Mouse (Mus musculus) lung, postnatal 10 days (tissue): ENCODE data around the gene Serpina1e.
"Not testable (repeated sequence)": the region's sequence is repeated elsewhere in the genome, so short reads cannot be mapped to it uniquely, and the experiment has no call there.

Source experiments
- DNase-seq: peaks from one replicate; pipeline ENCODE4 v3.0.0; 2021

The Serpina1e gene

DNA sequence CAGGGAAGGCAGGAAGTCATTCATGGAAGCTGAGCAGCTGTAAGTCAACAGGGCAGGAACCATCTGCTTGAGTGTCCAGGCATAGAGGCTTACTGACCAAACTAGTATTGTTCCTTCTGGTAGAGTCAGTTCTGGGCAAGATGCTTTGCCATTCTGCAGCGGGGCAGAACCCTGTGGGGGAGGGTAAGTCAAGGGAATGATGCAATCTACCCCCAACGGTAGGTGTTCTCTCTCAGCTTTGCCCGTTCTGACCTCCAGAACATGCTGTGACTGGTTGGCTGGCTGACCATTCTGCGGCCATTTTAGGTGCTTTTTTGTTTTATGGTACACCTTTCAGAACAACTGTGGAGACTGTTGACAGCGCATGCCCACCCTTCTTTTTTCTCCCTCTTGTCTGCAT, 3.6 kb upstream of the Serpina1e start:
- DNase-seq = no peak

DNA sequence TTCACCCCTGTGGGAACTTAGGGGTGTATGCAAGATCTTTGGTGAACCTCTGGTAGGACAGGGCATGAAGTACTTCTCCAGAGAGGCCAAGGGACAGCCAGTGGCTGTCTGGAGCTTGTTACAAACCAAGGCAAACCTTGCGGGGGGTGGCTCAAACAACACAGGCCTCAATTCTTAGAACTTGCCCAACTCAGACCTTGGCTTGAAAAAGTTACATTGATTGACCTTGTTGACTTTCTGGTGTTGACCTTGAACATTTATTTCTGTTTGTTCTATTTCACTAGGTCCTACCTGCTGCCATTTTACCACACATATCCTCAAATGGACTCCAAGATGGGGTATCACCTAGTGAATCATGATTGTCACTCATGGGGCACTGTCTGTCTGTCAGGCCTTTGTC, 2.9 kb upstream of the Serpina1e start:
- no peak for DNase-seq

DNA sequence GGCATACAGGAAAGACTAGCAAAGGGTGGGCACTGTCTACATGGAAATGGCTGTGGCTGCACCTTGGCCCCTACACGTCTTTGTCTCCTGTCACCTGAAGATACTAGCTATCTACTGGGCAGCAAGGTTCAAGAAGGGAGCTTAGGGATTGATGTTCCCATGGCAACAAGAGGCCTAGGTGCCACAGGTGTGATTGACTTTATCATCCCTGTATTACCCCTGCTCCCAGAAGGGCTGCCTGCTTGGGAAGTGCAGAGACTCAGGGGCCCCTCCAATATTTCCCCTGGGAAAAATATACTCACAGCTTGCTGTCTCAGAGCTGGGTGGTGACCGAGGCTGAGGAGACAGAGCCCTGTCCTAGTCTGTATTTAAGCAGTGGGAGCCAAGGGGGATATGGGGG, 2.2 kb downstream of the Serpina1e start:
- DNase-seq = not testable (repeated sequence)

DNA sequence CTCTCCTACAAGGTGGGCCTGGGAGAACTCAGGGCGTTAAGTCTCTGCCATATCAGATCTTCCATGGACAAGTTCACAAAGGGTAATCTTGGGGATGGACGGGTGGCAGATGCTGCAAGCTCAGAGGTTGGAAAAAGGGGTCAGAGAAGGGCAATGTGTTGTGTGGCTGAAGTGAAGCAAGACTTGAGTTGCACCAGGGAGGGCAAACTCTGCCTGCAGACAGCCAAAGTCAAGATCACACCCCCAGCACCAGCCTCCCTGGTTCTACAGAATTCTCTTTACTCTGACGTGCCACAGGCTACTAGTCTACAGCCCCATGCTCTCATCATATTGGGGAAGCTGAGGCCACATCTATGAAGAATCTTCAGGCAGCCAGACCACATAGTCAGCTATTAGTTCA, 5.8 kb downstream of the Serpina1e start:
- DNase-seq = not testable (repeated sequence)

DNA sequence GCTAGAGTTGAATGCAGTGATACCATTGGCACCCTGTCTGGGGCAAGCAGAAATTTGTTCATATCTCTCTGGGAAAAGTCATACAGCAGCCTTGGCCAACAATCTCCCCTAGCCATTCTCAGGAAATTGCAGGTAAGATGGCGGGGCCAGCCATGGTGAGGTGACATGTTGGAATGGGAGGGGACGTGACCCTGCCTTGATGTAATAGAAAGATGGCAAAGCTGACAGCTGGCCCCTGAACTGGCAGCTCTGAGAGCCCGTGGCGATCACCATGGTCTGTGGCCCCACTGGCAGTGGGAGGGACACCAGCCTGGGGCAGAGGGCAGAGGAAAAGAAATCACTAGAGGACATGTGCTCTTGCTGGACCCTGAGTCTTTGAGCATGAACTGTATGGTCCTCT, 12.5 kb downstream of the Serpina1e start:
- DNase-seq = no peak

DNA sequence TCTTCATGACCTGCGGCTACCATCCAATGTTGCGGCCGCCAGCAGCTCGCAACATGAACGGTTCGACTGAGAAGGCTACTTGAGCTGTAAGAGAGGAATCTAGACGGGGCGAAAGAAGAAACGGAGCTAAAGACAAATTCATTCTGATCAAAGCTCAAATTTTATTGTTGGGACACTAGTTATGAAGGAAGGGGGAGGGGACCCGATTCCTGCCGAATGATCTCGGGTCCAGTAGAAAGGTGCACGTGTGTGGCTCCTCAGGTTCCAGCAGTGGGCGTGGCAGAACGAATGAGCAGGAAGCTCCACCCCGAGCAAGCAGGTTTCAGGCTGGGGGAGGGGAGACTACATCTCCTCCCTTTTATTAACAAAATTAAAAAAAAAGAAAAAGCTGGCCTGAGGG, 49.6 kb downstream of the Serpina1e start:
- not testable (repeated sequence) for DNase-seq

DNA sequence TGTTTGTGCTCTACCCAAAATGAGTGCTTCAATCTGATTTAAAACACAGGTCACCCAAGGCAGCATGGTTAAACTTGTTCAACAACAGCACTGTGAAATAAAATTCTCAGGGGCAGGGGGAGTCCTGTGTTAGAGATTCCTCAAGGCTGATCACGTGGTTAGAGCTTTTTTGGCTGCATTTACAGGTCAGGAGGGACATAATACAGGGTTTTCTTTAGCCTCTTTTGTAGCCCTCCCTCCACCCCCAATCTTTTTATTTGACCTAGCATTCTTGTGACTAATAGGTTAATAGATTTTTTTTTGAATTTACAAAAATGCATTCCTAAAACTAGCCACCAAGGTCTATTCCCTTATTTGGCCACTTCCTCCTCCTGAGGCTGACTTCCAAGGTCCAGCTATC, 51.0 kb downstream of the Serpina1e start:
- not testable (repeated sequence) for DNase-seq

DNA sequence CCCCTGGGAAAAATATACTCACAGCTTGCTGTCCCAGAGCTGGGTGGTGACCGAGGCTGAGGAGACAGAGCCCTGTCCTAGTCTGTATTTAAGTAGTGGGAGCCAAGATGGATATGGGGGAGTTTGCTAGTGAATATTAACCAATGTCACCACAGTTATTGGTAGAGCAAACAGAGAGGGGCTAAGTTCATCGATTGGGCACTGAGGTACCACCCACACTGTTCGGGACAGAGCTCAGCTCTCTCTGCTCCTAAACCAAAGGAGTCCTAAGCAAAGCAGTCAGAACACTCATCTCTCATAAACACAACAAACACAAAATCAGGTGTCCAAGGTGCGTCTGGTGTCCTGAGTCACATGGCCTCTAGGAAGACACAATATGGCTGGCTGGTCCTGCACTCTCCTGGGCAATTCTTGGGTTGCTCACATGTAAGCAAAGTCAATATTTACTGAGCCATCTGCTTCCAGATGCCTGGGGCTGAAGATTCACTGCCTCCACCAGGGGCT, 53.9 kb downstream of the Serpina1e start, which contains the start of gene Serpina1c:
Gene Serpina1c, minus strand, starts transcription at position 51 of the 504 bp plus-strand sequence.
- not testable (repeated sequence) for DNase-seq

DNA sequence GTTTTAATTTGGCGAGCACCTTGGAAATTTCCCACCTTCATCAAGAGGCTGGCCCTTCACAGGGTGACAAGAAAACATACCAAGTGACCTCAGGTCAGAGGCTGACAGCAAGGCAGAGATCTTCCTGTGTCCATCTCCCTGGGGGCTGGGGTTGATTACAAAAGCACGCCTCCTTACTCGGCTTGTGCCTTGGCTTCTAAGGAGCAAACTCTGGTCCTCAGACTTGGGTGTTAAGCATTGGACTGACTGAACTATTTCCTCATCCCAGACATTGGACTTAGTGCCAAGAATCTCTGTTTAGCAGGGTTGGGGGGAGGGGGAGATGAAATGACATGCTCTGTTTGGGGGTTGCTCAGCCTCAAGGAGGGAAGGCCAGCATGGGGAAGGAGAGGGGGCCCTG, 56.8 kb downstream of the Serpina1e start:
- DNase-seq = peak; percentile 42
